Mouse (Mus musculus) retina, adult 2 months (tissue): ENCODE results near the gene A630010A05Rik.
"Not testable (repeated sequence)": the region's sequence is repeated elsewhere in the genome, so short reads cannot be mapped to it uniquely, and the experiment has no call there.

Source experiments
- DNase-seq: peaks from one replicate; pipeline ENCODE4 v3.0.0-alpha.2; 2012; ENCODE audit warnings: low read depth, low spot score

Gene A630010A05Rik

DNA sequence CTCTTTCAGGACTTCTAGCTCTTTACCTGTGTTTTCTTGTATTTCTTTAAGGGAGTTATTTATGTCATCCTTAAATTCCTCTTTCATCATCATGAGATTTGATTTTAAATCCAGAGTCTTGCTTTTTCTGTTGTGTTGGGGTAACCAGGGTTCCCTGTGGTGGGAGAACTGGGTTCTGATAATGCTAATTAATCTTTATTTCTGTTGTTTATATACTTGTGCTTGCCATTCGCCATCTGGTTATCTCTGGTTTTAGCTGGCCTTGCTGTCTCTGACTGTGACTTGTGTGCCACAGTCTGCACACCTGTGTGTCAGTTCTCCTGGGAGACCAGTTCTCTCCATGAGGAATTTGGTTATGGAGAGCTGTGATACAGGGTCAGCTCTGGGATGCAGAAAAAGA is at the start of gene A630010A05Rik:
A630010A05Rik (plus strand) TSS at position 301 of the 400 bp plus-strand sequence.
- DNase-seq = no peak

- no peak for DNase-seq
Observed at GRCm38 (mm10) chr16:14535766-14536165, 26.4 kb upstream of the A630010A05Rik start.

GRCm38 (mm10) chr16:14557191-14557590 is 4.9 kb upstream of the A630010A05Rik start:
- DNase-seq = not testable (repeated sequence)
